Mouse (Mus musculus) kidney, postnatal 4 days (tissue): ENCODE data around the gene Erich4.
A peak's percentile ranks its signal among the peaks of the same experiment; 100 is the strongest.

Experiments used
- DNase-seq, 2 experiments: peaks; one replicate each; pipeline ENCODE4 v3.0.0; 2021; ENCODE audit warnings: mixed read lengths in 2 of 2

Erich4 gene

GRCm38 (mm10) chr7:25623857-25624370, 8.2 kb upstream of the Erich4 start:
- no peak for DNase-seq

- no peak for DNase-seq
These were observed 5.1 kb upstream of the Erich4 start for GRCm38 (mm10) chr7:25620751-25621150.

- no peak for DNase-seq
These were observed 4.4 kb upstream of the Erich4 start for GRCm38 (mm10) chr7:25620101-25620500.

- DNase-seq: no peak
These were observed 4.0 kb upstream of the Erich4 start for GRCm38 (mm10) chr7:25619722-25619991.

- peak; percentile 95 to 97 for DNase-seq
These were observed 3.4 kb upstream of the Erich4 start, which contains the start of gene Dmac2 for GRCm38 (mm10) chr7:25618865-25619721. Gene Dmac2, plus strand, starts transcription at chr7:25619414.

- DNase-seq: no peak
These were observed 1.9 kb upstream of the Erich4 start for GRCm38 (mm10) chr7:25617376-25618160.

- DNase-seq: no peak
These were observed 624 bp downstream of the Erich4 start for GRCm38 (mm10) chr7:25614831-25615705.

- DNase-seq: no peak
These were observed 1.6 kb downstream of the Erich4 start for GRCm38 (mm10) chr7:25614086-25614485.

GRCm38 (mm10) chr7:25611501-25611900, 4.2 kb downstream of the Erich4 start:
- DNase-seq: no peak

- DNase-seq: no peak
These were observed 5.6 kb downstream of the Erich4 start for GRCm38 (mm10) chr7:25610056-25610455.

GRCm38 (mm10) chr7:25607196-25607595, 8.5 kb downstream of the Erich4 start:
- DNase-seq: peak in 1 of 2 experiments; percentile 43

GRCm38 (mm10) chr7:25606625-25607063, 9.0 kb downstream of the Erich4 start:
- DNase-seq: no peak

GRCm38 (mm10) chr7:25601346-25601745, 14.3 kb downstream of the Erich4 start:
- no peak for DNase-seq

GRCm38 (mm10) chr7:25600666-25601065, 15.0 kb downstream of the Erich4 start:
- no peak for DNase-seq

GRCm38 (mm10) chr7:25599663-25600062, 16.0 kb downstream of the Erich4 start:
- peak; percentile 82 to 84 for DNase-seq

- no peak for DNase-seq
These were observed 21.8 kb downstream of the Erich4 start for GRCm38 (mm10) chr7:25593859-25594258.

- DNase-seq: no peak
These were observed 24.5 kb downstream of the Erich4 start for GRCm38 (mm10) chr7:25591226-25591625.

GRCm38 (mm10) chr7:25585351-25586204, 30.1 kb downstream of the Erich4 start:
- no peak for DNase-seq

GRCm38 (mm10) chr7:25584651-25585050, 31.0 kb downstream of the Erich4 start:
- DNase-seq: no peak

GRCm38 (mm10) chr7:25582301-25582810, 33.3 kb downstream of the Erich4 start:
- no peak for DNase-seq

- no peak for DNase-seq
These were observed 36.3 kb downstream of the Erich4 start for GRCm38 (mm10) chr7:25579441-25579840.
